Mouse (Mus musculus) G1E (cell line): ENCODE measurements around the gene Usp6nl. TPM values are rescaled to one million over a fixed set of nuclear protein-coding genes. Genes with fewer than 3 reads are reported as not detected.

Source experiments
- ATAC-seq: 2 replicates; pipeline ENCODE4 v1.8.0; 2016; ENCODE audit warnings: mild to moderate bottlenecking; ENCODE audit not compliant: insufficient number of reproducible peaks, poor library complexity, low FRiP score, severe bottlenecking; ENCODE audit errors: extremely low read depth
- DNase-seq: peaks from one replicate; pipeline ENCODE4 v3.0.0; 2012; ENCODE audit warnings: low spot score
- H3K27me3 ChIP-seq: 2 replicates; pipeline ENCODE4 v1.6.1; 2012; ENCODE audit warnings: mild to moderate bottlenecking, low read length, inconsistent platforms; ENCODE audit not compliant: insufficient read depth
- H3K36me3 ChIP-seq: replicated peaks from 2 replicates; pipeline ENCODE3; 2012; ENCODE audit warnings: mild to moderate bottlenecking, inconsistent platforms
- H3K4me1 ChIP-seq: 2 replicates; pipeline ENCODE4 v1.6.1; 2012; ENCODE audit warnings: low read depth, low read length, inconsistent platforms, mixed read lengths; ENCODE audit not compliant: insufficient read depth
- H3K4me3 ChIP-seq: 2 replicates; pipeline ENCODE4 v1.5.1; 2012; ENCODE audit warnings: low read depth, mild to moderate bottlenecking, inconsistent platforms, low read length, moderate library complexity, mixed read lengths
- H3K9me3 ChIP-seq: replicated peaks from 2 replicates; pipeline ENCODE4 v1.6.1; 2012; ENCODE audit warnings: inconsistent platforms
- CTCF ChIP-seq: IDR thresholded peaks from 2 replicates; pipeline ENCODE4 v1.5.1; 2012; ENCODE audit warnings: low read depth, low read length, inconsistent platforms, mixed read lengths
- GATA1 ChIP-seq: IDR thresholded peaks from 2 replicates; pipeline ENCODE4 v1.6.1; 2012; ENCODE audit warnings: borderline replicate concordance, low read length, inconsistent platforms, mixed read lengths
- GATA2 ChIP-seq: IDR thresholded peaks from 2 replicates; pipeline ENCODE4 v1.6.1; 2012; ENCODE audit warnings: low read depth, low read length, inconsistent platforms, borderline replicate concordance
- POLR2AphosphoS5 ChIP-seq: IDR thresholded peaks from 2 replicates; pipeline ENCODE4 v1.6.1; 2012; ENCODE audit warnings: low read depth, low read length, inconsistent platforms; ENCODE audit not compliant: insufficient replicate concordance
- TAL1 ChIP-seq: conservative IDR thresholded peaks from 2 replicates; pipeline ENCODE4 v1.6.1; 2012; ENCODE audit warnings: low read depth, low read length, inconsistent platforms, mixed read lengths
- polyA plus RNA-seq: library from polyadenylated mRNA; stranded (reverse); fragments of >175 nt; gene quantifications from 2 replicates; pipeline ENCODE4 v1.2.3, GENCODE M21; 2012
- total RNA-seq, 2 experiments: library from RNA; stranded (forward) in 1 of 2; stranded (reverse) in 1 of 2; fragments of 200-1000 nt in 1 of 2; fragments of >200 nt in 1 of 2; fragmentation: Nextera tagmentation in 1 of 2; gene quantifications; 2 replicates each; pipeline ENCODE4 v1.2.3; 2014 to 2017

Gene Usp6nl
- total and polyA plus RNA-seq, 3 experiments = 17.2 to 45.3 (median 17.5) TPM

DNA sequence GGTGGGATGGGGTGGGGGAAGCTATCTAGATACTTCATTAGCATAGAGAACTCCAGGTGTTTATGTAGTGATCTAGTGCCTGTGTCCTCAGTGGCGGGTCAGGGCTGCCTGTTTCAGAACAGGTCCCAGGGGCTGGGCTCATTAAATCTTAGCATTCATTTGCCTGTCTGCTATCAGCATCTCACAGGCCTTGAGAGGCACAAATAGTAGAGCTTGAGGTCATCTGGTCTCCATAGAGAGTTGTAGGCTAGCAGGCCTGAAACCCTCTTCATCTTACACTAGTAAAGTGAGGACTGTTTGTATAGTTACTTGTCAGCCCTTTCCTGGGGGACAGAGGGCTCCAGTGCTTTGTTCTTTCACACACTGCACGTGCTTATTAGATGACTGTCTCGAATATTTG lies 81.5 kb downstream of the Usp6nl start:
- peaks cover 26% of the 10 kb centered on the region for H3K4me1 ChIP-seq
- H3K4me3 ChIP-seq = no peak overlapping the region
- no peaks in the 10 kb centered on the region for H3K27me3 ChIP-seq
- no peaks in the 10 kb centered on the region for H3K9me3 ChIP-seq
- DNase-seq (no peak), ATAC-seq (no peak)
- H3K36me3 ChIP-seq = peaks cover 67% of the 10 kb centered on the region
- TF ChIP-seq GATA2 (no peak), GATA1 (no peak), TAL1 (peak; percentile 32; the same call in 1 of the 2 replicates)

DNA sequence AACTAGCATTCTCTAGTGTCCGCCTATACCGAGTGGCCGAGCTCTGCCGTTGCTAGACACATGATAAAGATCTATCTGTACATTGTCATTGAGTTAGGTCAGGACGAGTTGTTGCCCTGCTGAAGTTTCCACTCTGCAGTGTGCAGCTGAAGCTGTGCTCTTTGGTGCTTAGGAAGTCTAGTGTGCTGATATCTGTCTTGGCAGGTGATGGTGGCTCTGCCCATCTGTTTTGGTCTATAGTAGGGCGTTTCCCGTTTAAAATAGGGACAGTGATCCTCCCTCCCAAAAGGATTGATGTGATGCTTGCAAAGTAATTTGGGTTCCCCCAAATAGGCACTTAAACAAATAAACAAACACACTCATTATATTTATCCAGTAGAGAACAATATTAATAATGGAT lies 82.2 kb downstream of the Usp6nl start:
- peaks cover 26% of the 10 kb centered on the region for H3K4me1 ChIP-seq
- H3K27me3 ChIP-seq = no peaks in the 10 kb centered on the region
- H3K36me3 ChIP-seq = peaks cover 67% of the 10 kb centered on the region
- DNase-seq (no peak), ATAC-seq (no peak)
- no peak overlapping the region for H3K4me3 ChIP-seq
- TF ChIP-seq TAL1 = no peak
- TF ChIP-seq GATA2 = no peak
- TF ChIP-seq CTCF = no peak
- TF ChIP-seq POLR2AphosphoS5 = no peak
- no peak for TF ChIP-seq GATA1
- H3K9me3 ChIP-seq = no peaks in the 10 kb centered on the region

DNA sequence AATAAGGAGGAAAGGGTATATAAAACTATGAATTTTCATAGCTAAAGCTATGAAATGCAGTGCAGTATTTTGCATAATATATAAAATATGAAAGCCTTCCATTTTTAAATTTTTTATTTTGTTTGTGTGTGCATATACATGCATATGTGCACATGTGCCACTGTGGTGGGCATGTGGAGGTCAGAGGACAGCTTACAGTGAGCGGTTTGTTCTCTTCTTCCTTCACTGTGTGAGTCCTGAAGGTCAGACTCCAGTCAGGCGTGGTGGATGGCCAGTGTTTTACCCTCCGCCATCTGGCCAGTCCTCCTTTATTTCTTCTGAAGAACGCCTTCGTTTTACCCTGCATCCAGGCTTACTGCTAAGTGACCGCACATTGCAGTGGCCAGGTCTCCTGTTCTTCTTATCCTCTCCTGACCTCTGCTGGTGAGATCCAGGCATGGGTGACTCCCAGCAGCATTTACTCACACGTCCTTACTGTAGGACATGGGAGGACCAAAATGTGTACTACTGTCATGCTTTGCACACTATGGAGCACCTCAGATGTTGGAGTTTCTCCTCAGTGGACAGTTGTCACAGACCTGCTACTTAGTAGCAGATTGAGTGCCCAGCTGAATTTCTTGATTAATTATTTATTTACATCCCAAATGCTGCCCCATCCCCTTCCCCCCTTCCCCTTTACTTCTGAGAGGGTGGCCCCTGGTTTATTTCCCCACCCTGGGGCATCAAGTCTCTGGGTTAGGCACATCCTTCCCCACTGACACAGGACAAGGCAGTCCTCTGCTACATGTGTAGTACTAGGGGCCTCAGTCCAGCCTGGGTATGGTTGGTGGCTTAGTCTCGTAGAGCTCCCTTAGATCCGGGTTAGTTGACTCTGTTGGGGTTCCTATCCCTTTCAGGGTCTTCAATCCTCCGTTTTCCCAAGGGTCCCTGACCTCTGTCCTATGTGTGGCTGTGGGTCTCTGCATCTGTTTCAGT lies 82.9 kb downstream of the Usp6nl start:
- Histone ChIP-seq H3K4me3 (no peak overlapping the region), H3K9me3 (no peaks in the 10 kb centered on the region), H3K4me1 (peaks cover 26% of the 10 kb centered on the region), H3K27me3 (no peaks in the 10 kb centered on the region), H3K36me3 (peaks cover 68% of the 10 kb centered on the region)
- ATAC-seq (peak; percentile 71), DNase-seq (peak; percentile 43)
- TF ChIP-seq CTCF (peak; percentile 80), TAL1 (no peak)

DNA sequence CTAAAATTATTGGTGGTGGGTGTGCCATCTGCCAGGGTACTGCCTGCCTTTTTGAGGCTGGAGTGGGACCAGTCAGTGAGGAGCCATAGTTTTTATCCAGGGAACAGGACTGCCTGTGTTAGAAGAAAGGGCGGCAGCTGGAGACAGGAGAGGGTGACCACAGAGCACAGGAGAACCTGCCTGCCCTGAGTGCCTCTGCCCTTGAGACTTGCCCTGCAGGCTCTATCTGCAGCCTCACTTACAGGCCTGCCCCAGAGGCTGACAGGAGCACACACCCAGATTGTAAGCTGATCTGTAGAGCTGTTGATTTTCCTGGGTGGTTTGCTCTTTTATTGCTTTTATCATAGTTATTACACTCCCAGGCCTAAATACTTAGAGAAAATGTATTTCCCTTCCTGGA lies 85.2 kb downstream of the Usp6nl start:
- no peak overlapping the region for H3K4me3 ChIP-seq
- peaks cover 21% of the 10 kb centered on the region for H3K4me1 ChIP-seq
- no peak for TF ChIP-seq GATA1
- TF ChIP-seq TAL1 = no peak
- TF ChIP-seq GATA2 = no peak
- TF ChIP-seq CTCF = no peak
- TF ChIP-seq POLR2AphosphoS5 = no peak
- no peak for ATAC-seq
- H3K9me3 ChIP-seq = no peaks in the 10 kb centered on the region
- H3K36me3 ChIP-seq = peaks cover 72% of the 10 kb centered on the region
- no peaks in the 10 kb centered on the region for H3K27me3 ChIP-seq
- DNase-seq = no peak

DNA sequence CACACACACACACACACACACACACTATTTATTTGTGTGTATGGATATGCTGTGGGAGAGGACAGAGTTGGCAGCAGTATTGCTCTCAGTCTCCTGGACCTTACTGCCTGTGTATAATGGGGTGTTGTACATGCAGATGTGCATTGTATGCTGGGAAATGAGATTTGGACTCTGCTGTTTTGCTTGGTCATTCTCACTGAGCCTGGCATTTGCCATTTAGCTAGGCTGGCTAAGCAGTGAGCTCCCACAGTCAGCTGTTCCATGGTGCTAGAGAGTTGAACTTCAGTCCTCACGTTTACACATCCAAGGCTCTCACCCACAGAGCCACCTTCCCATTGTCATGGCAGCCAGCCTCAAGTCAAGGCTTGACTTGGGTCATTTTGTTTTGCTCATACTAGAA lies 90.2 kb downstream of the Usp6nl start:
- no peaks in the 10 kb centered on the region for H3K27me3 ChIP-seq
- no peak overlapping the region for H3K4me3 ChIP-seq
- no peak for DNase-seq
- no peaks in the 10 kb centered on the region for H3K9me3 ChIP-seq
- TF ChIP-seq POLR2AphosphoS5 (no peak), TAL1 (no peak)
- H3K4me1 ChIP-seq = peaks cover 4% of the 10 kb centered on the region; the same call in 1 of the 2 replicates
- peaks cover 88% of the 10 kb centered on the region for H3K36me3 ChIP-seq
- ATAC-seq = no peak

DNA sequence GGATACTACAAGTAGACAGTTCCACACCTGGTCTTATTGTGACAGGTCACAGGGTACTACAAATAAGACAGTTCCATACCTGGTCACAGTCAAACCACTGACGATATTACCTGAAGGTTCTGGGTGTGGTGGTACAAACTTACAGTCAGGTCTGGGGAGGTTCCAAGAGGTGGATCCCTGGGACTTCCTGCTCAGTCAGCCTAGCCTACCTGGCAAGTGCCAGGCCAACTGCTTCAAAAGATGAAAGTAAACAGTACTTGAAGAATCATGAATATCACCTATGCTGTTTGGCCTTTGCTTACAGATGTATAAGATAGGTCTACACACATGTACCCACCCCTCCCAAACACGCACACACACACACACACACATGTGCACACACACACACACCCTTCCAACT lies 91.3 kb downstream of the Usp6nl start:
- Histone ChIP-seq H3K27me3 (no peaks in the 10 kb centered on the region), H3K4me3 (no peak overlapping the region), H3K4me1 (peaks cover 4% of the 10 kb centered on the region; the same call in 1 of the 2 replicates), H3K9me3 (no peaks in the 10 kb centered on the region), H3K36me3 (peaks cover 87% of the 10 kb centered on the region)
- no peak for DNase-seq
- no peak for ATAC-seq
- TF ChIP-seq GATA2 (no peak), GATA1 (no peak), TAL1 (no peak), POLR2AphosphoS5 (no peak), CTCF (no peak)

DNA sequence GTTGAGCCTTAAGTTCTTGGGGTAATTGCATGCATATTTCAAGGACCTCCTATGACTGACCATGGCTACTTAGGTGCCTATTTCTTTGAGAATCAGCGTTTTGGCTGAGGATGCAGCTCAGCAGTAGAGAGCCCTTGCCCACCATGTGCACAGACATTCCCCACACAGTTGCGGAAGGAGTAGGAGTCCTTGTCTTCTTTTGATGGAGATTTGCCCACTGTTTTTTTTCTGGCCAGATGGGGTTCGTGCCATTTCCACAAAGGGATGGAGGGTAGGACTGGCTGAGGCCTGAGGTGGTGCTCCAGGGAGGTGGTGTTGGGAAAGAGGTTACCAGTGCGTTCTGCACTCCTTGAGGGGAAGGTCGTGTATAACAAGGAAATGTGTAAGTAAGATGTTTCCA lies 91.9 kb downstream of the Usp6nl start:
- Histone ChIP-seq H3K36me3 (peaks cover 84% of the 10 kb centered on the region), H3K9me3 (no peaks in the 10 kb centered on the region), H3K27me3 (no peaks in the 10 kb centered on the region), H3K4me1 (peaks cover 4% of the 10 kb centered on the region; the same call in 1 of the 2 replicates), H3K4me3 (no peak overlapping the region)
- DNase-seq (no peak), ATAC-seq (no peak)
- TF ChIP-seq TAL1 (no peak), CTCF (no peak), GATA2 (no peak), GATA1 (no peak), POLR2AphosphoS5 (no peak)
